Mouse (Mus musculus) E14TG2a.4 (cell line): Measurements from ENCODE around the gene Ccdc88c.

ENCODE experiments used
- CTCF ChIP-seq: conservative IDR thresholded peaks from 2 replicates; pipeline ENCODE4 v1.5.1; 2014; ENCODE audit warnings: low read length
- NANOG ChIP-seq: IDR thresholded peaks from 2 replicates; pipeline ENCODE4 v1.6.1; 2014; ENCODE audit warnings: borderline replicate concordance, low read length, mixed read lengths
- POU5F1 ChIP-seq: IDR thresholded peaks from 2 replicates; pipeline ENCODE4 v1.6.1; 2014; ENCODE audit warnings: low read length, borderline replicate concordance

DNA sequence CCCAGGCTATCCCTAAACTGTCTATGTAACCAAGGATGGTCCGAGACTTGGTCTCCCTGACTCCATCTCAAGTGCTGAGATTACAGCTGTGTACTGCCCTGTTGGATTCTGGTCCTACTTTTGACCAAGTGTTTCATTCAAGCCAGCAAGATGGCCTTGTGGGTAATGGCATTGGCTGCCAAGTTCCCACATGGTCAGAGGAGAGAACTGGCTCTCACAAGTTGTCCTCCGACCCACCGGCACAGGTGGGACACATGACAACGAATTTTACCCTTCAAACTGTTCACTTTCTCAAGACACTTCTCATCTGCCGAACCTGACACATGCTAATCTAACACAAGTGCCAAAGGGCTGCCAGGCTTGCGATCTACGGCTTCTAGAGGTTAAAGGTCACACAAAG lies 9.4 kb downstream of the Ccdc88c start:
- TF ChIP-seq CTCF: no peak
- TF ChIP-seq POU5F1: no peak
- no peak for TF ChIP-seq NANOG
